Mouse (Mus musculus): ENCODE results near the gene Prdm1.
A peak's percentile ranks its signal among the peaks of the same experiment; 100 is the strongest.

The Prdm1 gene

DNA sequence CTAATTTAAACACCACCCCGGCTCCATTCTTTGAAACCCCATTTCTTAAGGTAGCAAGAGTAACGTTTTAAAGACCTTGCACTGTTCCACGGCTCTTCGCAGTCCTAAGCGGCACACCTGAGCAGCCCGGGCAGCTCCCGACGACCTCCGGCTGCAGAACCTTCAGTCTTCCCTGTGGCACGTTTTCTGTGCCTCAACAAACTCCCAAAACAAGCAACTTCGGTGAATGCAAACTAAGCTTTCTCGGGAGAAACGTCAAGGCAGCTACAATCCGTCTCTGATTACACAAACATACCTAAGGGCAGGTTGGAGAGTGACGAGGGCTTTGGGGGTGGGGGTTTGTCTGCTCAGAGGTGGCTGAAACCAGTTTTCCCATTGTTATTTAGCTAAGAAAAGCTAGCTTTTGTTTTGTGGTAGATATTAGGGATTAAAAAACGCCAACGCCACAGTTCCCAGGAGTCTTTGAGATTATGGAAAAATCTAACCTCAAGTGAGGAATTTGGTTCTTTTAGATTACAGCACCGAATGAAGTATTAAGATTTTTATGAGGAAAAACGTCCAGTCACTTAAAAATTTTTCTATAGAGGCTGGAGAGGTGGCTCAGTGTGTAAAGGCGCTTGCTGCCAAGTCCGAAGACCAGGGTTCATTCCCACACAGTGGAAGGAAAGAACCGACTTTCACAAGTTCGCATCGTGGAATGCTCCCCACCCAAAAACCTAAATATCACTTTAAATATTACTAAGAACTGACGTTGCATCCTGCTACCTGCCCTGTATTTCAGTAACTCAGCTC is at the start of gene Prdm1:
Gene Prdm1 (minus strand): TSS at position 211 of the 792 bp plus-strand sequence.
- no peak for DNase-seq

DNA sequence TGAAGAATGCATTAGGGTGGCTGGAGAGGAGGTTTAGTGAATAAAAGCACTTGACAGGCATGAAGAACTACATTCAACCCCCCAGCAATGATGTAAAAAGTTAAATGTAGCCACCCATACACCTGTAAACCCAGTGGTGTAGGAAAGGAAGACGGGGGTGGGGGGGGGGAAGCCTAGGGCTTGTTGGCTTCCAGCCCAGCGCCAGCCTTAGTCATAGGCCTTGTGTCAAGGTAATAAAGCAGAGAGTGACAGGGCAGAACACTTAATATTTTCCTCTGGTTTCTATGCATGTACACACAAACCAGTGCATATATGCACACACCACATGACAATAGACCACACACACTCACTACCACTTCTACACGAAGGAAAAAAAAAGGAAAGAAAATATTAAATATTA is 37.7 kb upstream of the Prdm1 start:
- DNase-seq = no peak

DNA sequence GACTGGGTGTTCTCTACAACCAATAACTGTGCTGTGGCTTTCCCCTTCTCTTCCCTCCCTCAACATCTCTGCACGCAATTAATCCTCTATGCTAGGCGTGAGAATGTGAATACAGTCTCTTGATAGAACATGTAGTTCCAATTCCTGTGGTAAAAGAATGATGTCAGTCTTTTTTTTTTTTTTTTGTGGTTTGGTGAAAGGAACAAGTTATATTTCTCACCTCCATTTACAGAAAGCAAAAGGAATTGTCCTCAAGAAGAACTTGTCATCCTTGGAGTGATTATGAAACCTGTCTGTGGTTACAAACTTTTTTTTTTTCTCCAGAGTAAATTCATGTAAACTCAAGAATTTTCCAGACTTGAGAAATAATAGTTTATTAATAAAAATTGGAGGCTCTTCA is 36.8 kb upstream of the Prdm1 start:
- no peak for DNase-seq

- no peak for DNase-seq
These were observed 28.5 kb upstream of the Prdm1 start for GRCm38 (mm10) chr10:44556845-44557244.

GRCm38 (mm10) chr10:44555317-44555716 is 27.0 kb upstream of the Prdm1 start:
- DNase-seq = no peak

GRCm38 (mm10) chr10:44553648-44554047 is 25.3 kb upstream of the Prdm1 start:
- DNase-seq = no peak

GRCm38 (mm10) chr10:44539033-44539578 is 10.8 kb upstream of the Prdm1 start:
- no peak for DNase-seq

GRCm38 (mm10) chr10:44538137-44538536 is 9.8 kb upstream of the Prdm1 start:
- DNase-seq = no peak

DNA sequence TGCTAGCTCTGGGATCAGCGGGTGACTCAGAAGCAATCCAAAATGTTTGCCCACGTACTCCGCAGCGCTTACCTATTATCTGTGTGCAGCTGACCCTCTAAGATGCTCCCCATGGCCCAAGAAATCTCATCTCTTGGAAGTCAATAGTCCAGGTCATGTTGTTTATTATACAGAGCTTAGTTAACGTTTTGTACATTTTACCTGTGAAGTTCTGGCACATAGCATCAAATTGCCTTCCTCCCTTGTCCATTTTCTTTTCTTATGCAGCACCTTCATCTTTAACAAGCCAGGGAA is 1.7 kb upstream of the Prdm1 start:
- no peak for DNase-seq

DNA sequence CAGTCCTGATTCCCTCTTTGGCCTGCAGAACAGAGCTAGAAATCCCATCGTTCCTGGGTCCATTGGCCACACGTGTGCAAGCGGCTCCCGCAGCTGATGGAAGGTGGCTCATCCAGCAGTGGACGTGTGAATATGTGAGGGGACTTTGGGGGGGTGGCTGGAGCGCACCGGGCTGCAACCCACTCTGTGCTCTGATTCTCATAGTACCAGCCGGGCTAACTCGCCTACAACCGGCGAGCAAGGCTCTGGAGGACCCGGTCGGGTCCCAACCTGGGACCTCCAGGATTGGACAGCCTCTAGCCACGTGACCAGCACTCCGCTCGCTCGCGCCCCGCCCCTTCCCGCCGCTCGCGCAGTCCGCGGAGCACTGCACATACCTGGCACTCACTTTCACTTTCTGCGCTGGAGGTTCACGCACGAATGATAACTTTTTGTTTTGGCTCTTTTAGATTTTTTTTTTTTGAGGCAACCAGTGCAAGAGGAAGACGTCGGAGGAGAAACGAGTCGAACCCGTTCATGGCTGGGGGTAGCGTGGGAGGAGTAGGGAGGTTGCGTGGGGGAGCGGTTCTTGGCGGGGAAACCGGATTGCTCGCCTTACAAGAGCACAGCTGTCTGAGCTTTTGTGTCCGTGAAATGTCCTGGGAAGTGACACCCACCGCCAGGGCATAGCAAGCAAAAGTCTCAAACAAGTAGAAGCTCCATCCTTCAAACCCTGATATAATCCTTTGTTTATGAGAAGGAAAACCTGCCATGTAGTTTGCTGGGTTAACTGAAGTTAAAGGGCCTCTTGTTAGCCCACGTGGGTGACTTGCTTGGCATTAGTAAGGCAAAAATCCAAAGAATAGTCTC is 1.1 kb upstream of the Prdm1 start:
- peak; percentile 57 for DNase-seq

DNA sequence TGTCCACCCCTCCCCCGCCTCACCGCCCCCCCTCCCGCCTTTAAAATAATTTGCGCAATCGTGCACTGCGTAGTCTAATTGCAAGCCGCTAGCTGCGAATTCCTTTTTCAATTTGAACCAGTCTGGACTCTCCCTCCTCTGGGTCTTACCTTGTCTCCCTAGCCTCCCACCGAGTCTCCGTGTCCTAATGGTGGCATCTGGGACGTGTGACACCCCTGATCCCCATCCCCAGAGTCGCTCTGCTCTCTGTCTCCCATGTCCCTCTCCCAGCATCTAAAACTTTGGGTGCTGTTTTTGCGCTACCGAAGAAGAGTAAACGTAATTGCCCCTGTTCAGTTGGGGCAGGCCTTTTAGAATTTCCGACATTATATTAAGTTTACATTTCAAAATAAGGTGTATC is 650 bp downstream of the Prdm1 start:
- no peak for DNase-seq

DNA sequence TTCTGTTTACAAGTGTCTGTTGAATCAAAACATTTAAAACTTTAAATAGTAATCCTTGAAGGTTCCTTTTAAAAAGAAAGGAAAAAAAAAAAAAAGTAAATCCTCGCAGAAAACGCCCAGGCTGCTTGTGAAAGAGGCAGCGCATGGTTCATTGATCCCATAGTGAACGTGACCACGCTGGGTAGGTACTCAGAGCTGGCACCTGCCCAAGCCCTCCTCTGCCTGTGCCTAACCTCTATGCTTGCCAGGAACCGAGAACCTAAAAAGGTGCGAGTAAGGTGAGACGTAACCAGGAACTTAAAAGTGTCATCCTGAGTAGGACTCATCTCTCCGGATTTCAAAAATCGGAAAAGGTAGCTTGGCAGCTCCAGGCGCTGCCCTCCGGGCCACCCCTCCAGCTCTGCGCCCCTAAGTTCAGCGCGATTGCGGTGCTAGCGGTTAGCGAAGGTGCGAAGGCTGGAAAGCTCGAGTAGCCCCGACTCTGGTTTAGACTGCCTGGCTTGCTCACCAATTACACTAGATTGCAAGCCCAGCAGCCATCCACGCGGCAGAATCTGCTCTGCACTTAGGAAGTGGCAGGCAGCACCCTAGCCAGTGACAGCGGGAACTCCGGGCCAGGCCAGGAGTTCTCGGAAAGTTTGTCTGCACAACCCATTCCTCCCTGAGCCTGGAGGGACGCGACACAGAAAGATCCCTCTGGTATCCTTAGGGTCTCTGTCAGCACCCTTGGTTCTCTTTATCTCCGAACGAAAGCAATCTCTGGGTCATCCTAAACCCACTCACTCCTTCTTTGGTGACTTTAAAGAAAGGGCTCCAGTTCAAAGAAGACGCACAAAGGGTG is 1.3 kb downstream of the Prdm1 start:
- no peak for DNase-seq

- no peak for DNase-seq
These were observed 8.1 kb downstream of the Prdm1 start for GRCm38 (mm10) chr10:44520189-44520588.

DNA sequence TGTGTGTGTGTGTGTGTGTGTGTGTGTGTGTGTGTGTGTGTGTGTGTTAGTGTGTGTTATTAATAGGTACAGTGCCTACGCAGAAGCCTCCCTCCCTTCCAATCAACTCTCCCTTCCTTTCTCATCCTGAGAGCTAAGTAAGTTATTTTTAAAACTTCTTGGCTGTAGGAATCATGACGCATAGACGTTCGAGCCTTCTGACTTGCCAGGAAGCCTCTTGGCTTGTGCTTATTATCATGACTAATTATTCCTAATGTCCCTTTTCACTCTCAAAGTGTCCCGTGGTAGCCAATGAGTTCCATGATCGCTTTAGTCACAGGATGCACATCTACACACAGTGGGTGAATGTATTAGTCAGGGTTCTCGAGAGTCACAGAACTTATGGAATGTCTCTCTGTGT is 9.7 kb downstream of the Prdm1 start:
- DNase-seq = no peak

GRCm38 (mm10) chr10:44513108-44513507 is 15.2 kb downstream of the Prdm1 start:
- no peak for DNase-seq

DNA sequence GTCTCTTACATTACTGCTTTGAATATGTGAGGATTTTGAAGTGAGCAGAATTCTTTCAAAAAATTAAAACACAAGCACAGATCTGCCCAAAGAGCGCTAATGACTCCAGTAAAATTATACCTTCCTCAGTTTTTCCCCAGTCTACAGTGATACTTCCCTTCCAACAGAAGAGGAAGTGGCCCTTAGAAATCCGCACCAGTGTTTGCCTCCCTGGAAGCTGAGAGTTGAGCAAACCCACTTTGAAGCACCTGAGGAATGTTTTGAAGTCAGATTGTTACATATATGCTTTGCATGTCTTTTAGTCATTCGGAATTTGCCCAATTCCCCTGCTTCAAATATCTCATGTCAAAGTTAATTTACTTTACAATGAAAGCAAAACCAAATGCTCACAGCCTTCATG is 17.3 kb downstream of the Prdm1 start:
- DNase-seq = no peak

DNA sequence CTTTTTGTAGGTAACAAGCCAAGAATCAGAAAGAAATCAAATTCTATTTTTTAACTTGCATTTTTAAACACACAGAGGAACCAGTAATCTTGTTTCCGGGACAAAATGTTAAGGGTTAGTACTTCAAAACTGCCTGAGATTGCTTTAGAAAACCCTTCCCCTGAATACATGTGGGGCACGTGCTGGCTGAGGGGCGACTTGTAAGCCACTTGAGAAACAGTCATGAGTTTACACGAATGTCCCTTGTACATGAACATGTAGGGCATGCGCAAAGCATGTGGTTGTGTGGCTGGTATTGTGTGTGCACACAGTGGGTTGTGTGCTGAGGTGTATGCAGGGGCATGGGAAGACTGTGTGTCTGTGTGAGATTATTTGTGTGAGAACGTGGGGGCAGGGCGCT is 19.7 kb downstream of the Prdm1 start:
- no peak for DNase-seq

DNA sequence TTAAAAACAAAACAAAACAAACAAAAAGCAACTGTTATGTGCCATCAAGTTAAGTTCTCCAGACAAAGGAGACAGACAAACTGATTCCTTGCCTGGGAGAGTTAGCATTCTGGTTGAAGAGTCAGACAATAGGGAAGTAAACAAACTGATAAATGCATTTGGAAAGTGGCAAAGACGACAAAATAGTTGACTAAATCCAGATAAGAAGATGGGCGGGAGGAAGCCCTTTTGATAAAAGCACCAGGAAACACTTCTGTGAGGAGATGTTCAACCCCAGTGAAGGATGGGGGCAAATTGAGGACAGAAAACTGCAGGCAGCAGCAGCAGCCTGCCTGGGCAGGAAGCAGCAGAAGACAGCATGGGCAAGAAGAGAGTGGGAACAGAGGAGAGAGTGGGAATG is 20.3 kb downstream of the Prdm1 start:
- no peak for DNase-seq

DNA sequence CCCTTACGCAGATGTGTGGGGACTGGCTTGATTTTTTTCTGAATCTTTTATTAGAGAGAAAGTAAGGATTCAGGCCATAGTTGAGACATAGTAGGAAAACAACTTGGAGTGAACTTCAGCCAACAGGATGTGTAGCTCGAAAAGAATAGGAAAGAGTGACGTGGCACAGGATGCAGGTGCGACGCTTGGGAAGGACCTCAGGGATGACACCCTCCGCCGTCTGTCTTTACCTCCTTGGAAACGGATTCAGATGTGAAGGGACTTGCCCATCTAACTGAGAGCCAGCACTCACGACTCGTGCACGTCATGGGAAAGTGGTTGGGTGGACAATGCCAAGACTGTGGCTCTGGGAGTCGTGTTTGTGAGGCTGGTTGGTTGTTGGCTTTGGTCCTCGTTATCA is 25.4 kb downstream of the Prdm1 start:
- DNase-seq = no peak

DNA sequence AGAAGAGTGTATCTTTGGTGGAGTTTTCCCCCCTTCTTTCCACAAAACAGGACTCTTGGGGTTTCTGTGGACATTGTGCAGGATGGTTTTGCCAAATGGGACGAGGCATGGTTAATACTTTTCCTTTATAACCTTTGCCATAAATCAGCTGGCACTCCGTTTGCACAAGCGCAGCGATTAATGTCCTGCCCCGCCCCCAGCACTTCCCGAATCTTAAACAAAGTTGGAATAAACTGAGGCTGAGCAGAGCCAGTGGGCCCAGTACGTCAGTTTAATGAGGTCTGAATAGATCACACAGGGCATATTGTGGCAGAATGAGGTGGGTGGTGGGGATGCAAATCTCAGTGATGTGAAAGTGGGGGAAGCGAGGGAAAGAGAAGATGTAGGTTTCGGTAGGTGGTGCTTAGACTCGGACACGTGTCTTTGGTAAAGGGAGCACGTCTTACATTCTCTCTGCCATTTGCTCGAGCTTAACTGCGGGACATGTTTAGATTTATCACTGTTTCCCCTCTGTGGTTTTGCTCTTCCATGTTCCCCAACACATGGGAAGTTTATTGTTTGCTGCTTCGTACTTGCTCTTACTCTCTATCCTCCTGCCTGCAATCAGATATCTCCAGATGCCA is 28.3 kb downstream of the Prdm1 start:
- DNase-seq = no peak

GRCm38 (mm10) chr10:44493818-44494492 is 34.3 kb downstream of the Prdm1 start:
- no peak for DNase-seq
